Mouse (Mus musculus) forebrain, embryonic 13.5 days (tissue): ENCODE data around the gene Tas1r1. TPM values are rescaled to one million over a fixed set of nuclear protein-coding genes. Genes with fewer than 3 reads are reported as not detected.

Experiments used
- ATAC-seq: fragments of 200-750 bp; cut with Nextera tagmentation; 2 replicates; pipeline ENCODE4 v1.8.0; 2017
- H3K27ac ChIP-seq: fragments of 300-500 bp; sonication (generic); 2 replicates; pipeline ENCODE4 v1.5.1; 2015; ENCODE audit warnings: inconsistent platforms, mild to moderate bottlenecking, moderate library complexity
- H3K27me3 ChIP-seq: fragments of 300-500 bp; sonication (generic); 2 replicates; pipeline ENCODE4 v1.6.1; 2015; ENCODE audit warnings: mild to moderate bottlenecking, inconsistent platforms
- H3K36me3 ChIP-seq: fragments of 300-500 bp; sonication (generic); 2 replicates; pipeline ENCODE4 v1.6.1; 2015; ENCODE audit warnings: mild to moderate bottlenecking, inconsistent platforms; ENCODE audit not compliant: poor library complexity, severe bottlenecking
- H3K4me1 ChIP-seq: fragments of 300-500 bp; sonication (generic); 2 replicates; pipeline ENCODE4 v1.6.1; 2015; ENCODE audit warnings: inconsistent platforms
- H3K4me2 ChIP-seq: fragments of 300-500 bp; sonication (generic); 2 replicates; pipeline ENCODE4 v1.6.1; 2015; ENCODE audit warnings: inconsistent platforms, mild to moderate bottlenecking, moderate library complexity
- H3K4me3 ChIP-seq: fragments of 300-500 bp; sonication (generic); 2 replicates; pipeline ENCODE4 v1.5.1; 2015; ENCODE audit warnings: mild to moderate bottlenecking, inconsistent platforms
- H3K9ac ChIP-seq: fragments of 300-500 bp; sonication (generic); 2 replicates; pipeline ENCODE4 v1.6.1; 2015; ENCODE audit warnings: mild to moderate bottlenecking, inconsistent platforms
- H3K9me3 ChIP-seq: fragments of 300-500 bp; sonication (generic); replicated peaks from 2 replicates; pipeline ENCODE4 v1.6.1; 2016; ENCODE audit warnings: inconsistent platforms
- WGBS: fragments of 180-500 bp; shearing (Covaris S2); methylation state at CpG from one replicate; pipeline ENCODE4 v1.1.7; 2015; 5-methylcytosine and 5-hydroxymethylcytosine counted together
- polyA plus RNA-seq: library from polyadenylated mRNA; unstranded; fragments of >200 nt; fragmentation: Nextera tagmentation; extraction: Ambion mirVana; gene quantifications from 2 replicates; pipeline ENCODE4 v1.2.1, GENCODE M21; 2015

Gene Tas1r1
- polyA plus RNA-seq = 0.53 and 0.83 TPM in 2 replicates

- ATAC-seq = peak; percentile 17; the same call in 1 of the 2 replicates
- H3K27me3 ChIP-seq = no peaks in the 10 kb centered on the region
- no peaks in the 10 kb centered on the region for H3K9me3 ChIP-seq
- H3K4me1 ChIP-seq = peaks cover 11% of the 10 kb centered on the region
- H3K9ac ChIP-seq = peak within 1 kb of the TSS; percentile 85
- H3K4me3 ChIP-seq = peak within 1 kb of the TSS; percentile 100
- no peak within 1 kb of the TSS for H3K27ac ChIP-seq
- H3K4me2 ChIP-seq = peak within 1 kb of the TSS; percentile 93
- peaks cover 25% of the 10 kb centered on the region for H3K36me3 ChIP-seq
- WGBS = 49% methylated on average over 10 of the region's 10 CpGs
Observed at GRCm38 (mm10) chr4:152038225-152038984, at the start of gene Tas1r1. TSS of gene Tas1r1 (minus strand) at chr4:152038568.

DNA sequence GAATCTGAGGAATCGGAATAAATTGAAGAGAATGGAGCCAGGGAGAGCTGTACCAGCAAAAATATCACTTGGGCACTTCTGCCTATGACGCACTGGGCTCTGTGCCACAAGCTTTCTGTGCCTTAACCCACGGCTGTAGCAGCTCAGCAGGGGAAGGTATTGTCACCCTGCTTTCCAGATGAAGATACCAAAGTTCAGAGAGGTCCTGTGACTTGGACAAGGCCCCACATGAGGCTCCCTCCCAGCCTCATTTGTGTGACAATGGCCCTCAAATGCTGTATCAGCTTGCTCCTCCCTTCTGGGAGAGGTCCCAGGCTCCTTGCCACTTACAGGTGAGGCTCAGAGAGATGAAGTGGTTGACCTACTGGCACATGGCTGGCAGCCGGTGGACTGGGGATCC is 49.8 kb upstream of the Tas1r1 start:
- H3K27ac ChIP-seq = peak overlapping the region; percentile 69

DNA sequence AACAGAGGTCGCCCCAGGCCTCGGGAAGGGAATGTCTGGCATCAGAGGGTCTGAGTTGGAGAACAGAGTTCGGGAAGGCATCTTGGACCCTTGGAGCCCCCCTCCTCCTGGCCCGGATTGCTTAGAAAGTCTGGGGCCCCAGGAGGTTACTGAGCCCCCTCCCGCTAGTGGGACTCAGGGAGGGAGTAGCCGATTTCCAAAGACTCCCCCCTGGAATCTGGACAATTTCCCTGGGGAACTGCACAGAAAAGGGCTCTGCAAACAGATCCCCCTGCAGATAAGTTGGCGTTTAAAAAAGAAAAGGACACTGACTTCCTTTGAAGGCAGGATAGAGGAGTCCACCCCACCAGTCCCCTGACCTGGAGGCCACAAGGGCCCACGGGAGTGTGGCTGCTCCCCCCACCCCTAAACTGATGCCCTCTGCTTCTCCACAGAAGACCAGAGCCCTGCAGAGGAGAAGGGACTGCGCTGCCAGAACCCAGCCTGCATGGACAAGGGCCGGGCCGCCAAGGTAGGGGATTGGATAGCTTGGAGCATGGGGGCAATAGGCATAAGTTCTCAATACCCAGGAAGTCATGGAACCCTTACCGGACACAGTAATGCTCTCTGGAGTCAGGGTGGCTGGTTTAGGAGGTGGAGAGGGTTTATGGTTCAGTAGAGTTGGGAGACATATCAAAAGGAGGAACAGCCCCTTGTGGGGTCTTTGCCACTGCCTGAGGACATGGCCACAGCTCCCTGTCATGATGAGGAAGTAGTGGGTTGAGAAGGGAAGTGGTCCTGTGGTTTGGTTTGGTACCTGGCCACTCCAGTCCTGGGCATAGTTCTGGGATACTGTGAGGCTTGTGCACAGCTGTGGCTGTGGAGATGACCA is 49.1 kb upstream of the Tas1r1 start:
- ATAC-seq = peak; percentile 11; the same call in 1 of the 2 replicates
- WGBS = 4% methylated on average over 12 of the region's 12 CpGs
- Histone ChIP-seq H3K9ac (peak overlapping the region; percentile 85), H3K27ac (no peak overlapping the region), H3K4me2 (peak overlapping the region; percentile 88), H3K4me3 (peak overlapping the region; percentile 73), H3K4me1 (peaks cover 29% of the 10 kb centered on the region), H3K27me3 (0 out of 2 replicates have a peak, but pooled peaks cover 2% of the 10 kb centered on the region), H3K36me3 (no peaks in the 10 kb centered on the region), H3K9me3 (no peaks in the 10 kb centered on the region)

More for the DNA sequence above, 49.8 kb upstream of the Tas1r1 start:
- peak overlapping the region; percentile 88 for H3K4me2 ChIP-seq
- no peaks in the 10 kb centered on the region for H3K36me3 ChIP-seq
- H3K9ac ChIP-seq = peak overlapping the region; percentile 85; the same call in 1 of the 2 replicates
- peak overlapping the region; percentile 73 for H3K4me3 ChIP-seq
- no peaks in the 10 kb centered on the region for H3K9me3 ChIP-seq
- 0 out of 2 replicates have a peak, but pooled peaks cover 2% of the 10 kb centered on the region for H3K27me3 ChIP-seq
- 21% methylated on average over 4 of the region's 4 CpGs for WGBS
- ATAC-seq = 0 out of 2 replicates have a peak, but pooled peaks have one; percentile 11
- H3K4me1 ChIP-seq = peaks cover 36% of the 10 kb centered on the region

- Histone ChIP-seq H3K9ac (peak overlapping the region; percentile 85), H3K27me3 (0 out of 2 replicates have a peak, but pooled peaks cover 2% of the 10 kb centered on the region), H3K27ac (no peak overlapping the region), H3K36me3 (no peaks in the 10 kb centered on the region), H3K4me1 (peaks cover 25% of the 10 kb centered on the region), H3K9me3 (no peaks in the 10 kb centered on the region), H3K4me3 (peak overlapping the region; percentile 73), H3K4me2 (peak overlapping the region; percentile 88)
- peak; percentile 77 for ATAC-seq
- under 1% methylated on average over 57 of the region's 92 CpGs for WGBS
Observed at GRCm38 (mm10) chr4:152086505-152087210, 48.3 kb upstream of the Tas1r1 start.

DNA sequence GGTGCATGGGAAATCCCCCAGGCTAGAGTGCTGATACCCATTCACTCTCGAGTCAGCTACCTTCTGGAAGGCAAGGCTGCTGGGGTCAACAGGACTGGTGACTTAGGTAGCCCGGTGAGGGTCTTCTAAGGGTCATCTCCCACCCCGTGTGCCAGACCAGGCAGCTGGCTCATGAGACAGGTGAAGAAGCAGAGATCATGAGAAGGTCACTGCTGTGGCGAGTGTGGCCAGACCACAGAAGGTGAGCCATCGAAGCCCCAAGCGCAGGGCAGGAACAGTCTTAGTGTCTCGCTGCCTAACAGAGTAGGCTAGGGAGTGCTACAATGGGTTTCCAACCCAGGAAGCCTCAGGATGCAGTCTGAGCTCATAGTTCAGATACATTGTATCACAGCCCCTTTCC is 46.2 kb upstream of the Tas1r1 start:
- no peak overlapping the region for H3K4me3 ChIP-seq
- ATAC-seq = no peak
- H3K27ac ChIP-seq = no peak overlapping the region
- peaks cover 25% of the 10 kb centered on the region for H3K4me1 ChIP-seq
- H3K4me2 ChIP-seq = no peak overlapping the region
- no peaks in the 10 kb centered on the region for H3K9me3 ChIP-seq
- H3K27me3 ChIP-seq = 0 out of 2 replicates have a peak, but pooled peaks cover 2% of the 10 kb centered on the region
- no peak overlapping the region for H3K9ac ChIP-seq
- 91% methylated on average over 7 of the region's 7 CpGs for whole genome bisulfite sequencing
- no peaks in the 10 kb centered on the region for H3K36me3 ChIP-seq

- Histone ChIP-seq H3K9me3 (no peaks in the 10 kb centered on the region), H3K9ac (no peak overlapping the region), H3K36me3 (no peaks in the 10 kb centered on the region), H3K4me3 (no peak overlapping the region), H3K4me1 (peaks cover 22% of the 10 kb centered on the region), H3K27ac (no peak overlapping the region), H3K4me2 (no peak overlapping the region), H3K27me3 (0 out of 2 replicates have a peak, but pooled peaks cover 2% of the 10 kb centered on the region)
- no peak for ATAC-seq
- 68% methylated on average over 7 of the region's 7 CpGs for WGBS
Observed at GRCm38 (mm10) chr4:152083611-152084220, 45.3 kb upstream of the Tas1r1 start.

DNA sequence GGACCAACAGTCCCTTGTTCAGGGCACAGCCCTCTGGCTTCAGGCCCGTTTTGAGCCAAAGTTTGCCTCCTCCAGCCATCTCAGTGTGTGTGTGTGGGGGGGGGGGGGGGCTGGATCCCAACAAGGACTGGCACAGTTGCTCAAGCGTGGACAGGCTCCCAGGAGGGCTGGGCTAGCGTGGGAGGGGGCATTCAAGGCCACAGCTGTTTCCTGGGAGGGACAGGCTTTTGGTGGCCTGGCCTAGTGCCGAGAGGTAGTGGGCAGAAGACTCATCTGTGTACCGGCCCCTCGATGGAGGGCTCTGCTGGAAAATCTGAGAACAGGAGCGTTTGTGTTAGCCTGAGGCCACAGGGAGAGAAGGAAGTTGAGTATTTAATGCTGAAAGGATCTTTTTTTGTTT is 41.6 kb upstream of the Tas1r1 start:
- Histone ChIP-seq H3K9ac (no peak overlapping the region), H3K4me3 (no peak overlapping the region), H3K27ac (no peak overlapping the region), H3K36me3 (no peaks in the 10 kb centered on the region), H3K9me3 (no peaks in the 10 kb centered on the region), H3K27me3 (no peaks in the 10 kb centered on the region), H3K4me1 (no peaks in the 10 kb centered on the region), H3K4me2 (no peak overlapping the region)
- no peak for ATAC-seq
- WGBS = 70% methylated on average over 7 of the region's 7 CpGs

GRCm38 (mm10) chr4:152079261-152079660 is 40.9 kb upstream of the Tas1r1 start:
- no peak for ATAC-seq

GRCm38 (mm10) chr4:152078105-152078530 is 39.8 kb upstream of the Tas1r1 start:
- H3K9ac ChIP-seq = no peak overlapping the region
- no peak overlapping the region for H3K27ac ChIP-seq
- no peaks in the 10 kb centered on the region for H3K9me3 ChIP-seq
- no peaks in the 10 kb centered on the region for H3K4me1 ChIP-seq
- H3K36me3 ChIP-seq = no peaks in the 10 kb centered on the region
- ATAC-seq = no peak
- no peak overlapping the region for H3K4me3 ChIP-seq
- H3K27me3 ChIP-seq = no peaks in the 10 kb centered on the region
- 96% methylated on average over 10 of the region's 10 CpGs for whole genome bisulfite sequencing
- H3K4me2 ChIP-seq = no peak overlapping the region

More at GRCm38 (mm10) chr4:152079261-152079660, 40.9 kb upstream of the Tas1r1 start:
- no peaks in the 10 kb centered on the region for H3K4me1 ChIP-seq
- H3K4me3 ChIP-seq = no peak overlapping the region
- no peak overlapping the region for H3K9ac ChIP-seq
- H3K27me3 ChIP-seq = no peaks in the 10 kb centered on the region
- no peaks in the 10 kb centered on the region for H3K36me3 ChIP-seq
- H3K27ac ChIP-seq = no peak overlapping the region
- H3K9me3 ChIP-seq = no peaks in the 10 kb centered on the region
- no peak overlapping the region for H3K4me2 ChIP-seq
- WGBS = 87% methylated on average over 3 of the region's 3 CpGs

DNA sequence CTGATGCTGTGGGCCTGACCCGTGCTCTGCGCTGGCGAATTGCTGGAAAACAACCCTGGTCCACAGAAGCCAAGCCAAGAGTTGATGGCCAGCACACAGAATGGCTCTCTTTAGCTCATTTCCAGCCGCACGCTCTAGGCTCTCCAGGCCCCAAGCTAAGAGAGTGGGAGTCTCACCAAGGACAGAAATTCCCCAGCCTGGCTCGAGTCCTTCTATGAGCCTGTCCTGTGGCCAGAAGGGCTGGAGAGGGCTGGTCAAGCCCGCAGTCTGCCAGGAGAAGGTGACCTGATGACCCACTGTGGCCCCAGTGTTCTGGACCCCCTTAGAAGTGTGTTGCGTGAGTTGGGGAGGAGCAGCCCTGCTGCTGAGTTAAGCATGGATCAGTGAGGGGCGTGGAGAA is 38.8 kb upstream of the Tas1r1 start:
- Histone ChIP-seq H3K4me2 (no peak overlapping the region), H3K36me3 (no peaks in the 10 kb centered on the region), H3K9me3 (no peaks in the 10 kb centered on the region), H3K4me1 (peaks cover 7% of the 10 kb centered on the region), H3K9ac (no peak overlapping the region), H3K27me3 (no peaks in the 10 kb centered on the region), H3K27ac (no peak overlapping the region), H3K4me3 (no peak overlapping the region)
- no peak for ATAC-seq
- 89% methylated on average over 9 of the region's 9 CpGs for WGBS

GRCm38 (mm10) chr4:152074548-152074947 is 36.2 kb upstream of the Tas1r1 start:
- no peak for ATAC-seq
- H3K27ac ChIP-seq = no peak overlapping the region
- H3K4me1 ChIP-seq = peaks cover 9% of the 10 kb centered on the region
- WGBS = 83% methylated on average over 9 of the region's 9 CpGs
- no peaks in the 10 kb centered on the region for H3K27me3 ChIP-seq
- H3K36me3 ChIP-seq = no peaks in the 10 kb centered on the region
- H3K9me3 ChIP-seq = no peaks in the 10 kb centered on the region
- no peak overlapping the region for H3K4me2 ChIP-seq
- H3K9ac ChIP-seq = no peak overlapping the region
- no peak overlapping the region for H3K4me3 ChIP-seq
